Mouse (Mus musculus): ENCODE measurements around the gene Tcea2.

DNA sequence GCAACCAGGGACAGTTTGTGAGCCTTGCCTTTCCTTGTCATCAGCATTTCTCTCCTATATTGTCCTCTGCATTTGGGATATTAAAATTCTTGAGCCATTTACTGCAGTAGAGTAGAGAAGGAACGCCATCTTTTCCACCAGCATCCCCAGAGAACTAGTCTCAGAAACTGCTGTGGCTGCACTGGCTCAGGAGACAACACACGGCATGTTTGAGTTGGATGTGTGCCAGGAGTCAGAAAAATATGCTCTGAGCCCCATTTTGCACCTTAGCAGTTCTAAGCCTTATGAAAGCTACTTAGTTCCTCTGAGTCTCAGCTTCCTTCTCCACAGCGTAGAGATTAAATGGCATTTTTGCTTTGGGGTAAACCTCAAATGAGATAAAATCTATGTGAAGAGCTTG, 36.9 kb downstream of the Tcea2 start:
- TF ChIP-seq CTCF (IDR thresholded peaks at IDR 0.05; ENCODE audit: low read depth, low read length) (no peak), GATA1 (IDR thresholded peaks at IDR 0.05; ENCODE audit: borderline replicate concordance, low read length) (no peak)

Measured in G1E (cell line).